Mouse (Mus musculus) liver, embryonic 14.5 days (tissue): ENCODE data around the gene Ift122. TPM values are rescaled to one million over a fixed set of nuclear protein-coding genes. Genes with fewer than 3 reads are reported as not detected.

Source experiments
- ATAC-seq: fragments of 200-750 bp; cut with Nextera tagmentation; 2 replicates; pipeline ENCODE4 v1.8.0; 2017; ENCODE audit warnings: moderate number of reproducible peaks, mild to moderate bottlenecking, moderate library complexity; ENCODE audit not compliant: insufficient read depth
- DNase-seq, 3 experiments: peaks; one replicate each; pipeline ENCODE4 v3.0.0-alpha.2; 2012 to 2013; ENCODE audit warnings: low read depth in 3 of 3, low spot score in 3 of 3
- H3K27ac ChIP-seq: fragments of 300-500 bp; sonication (generic); 2 replicates; pipeline ENCODE4 v1.5.1; 2014; ENCODE audit warnings: moderate library complexity, mild to moderate bottlenecking, control low read depth, inconsistent platforms
- H3K27me3 ChIP-seq: fragments of 300-500 bp; sonication (generic); 2 replicates; pipeline ENCODE4 v1.6.1; 2014; ENCODE audit warnings: mild to moderate bottlenecking, low read length, moderate library complexity; ENCODE audit not compliant: control insufficient read depth, insufficient read depth
- H3K36me3 ChIP-seq: fragments of 300-500 bp; sonication (generic); replicated peaks from 2 replicates; pipeline ENCODE4 v1.6.1; 2014; ENCODE audit warnings: low read depth; ENCODE audit not compliant: control insufficient read depth, insufficient read depth
- H3K4me1 ChIP-seq, 2 experiments: fragments of 200-500 bp in 1 of 2; fragments of 300-500 bp in 1 of 2; sonication (generic) in 1 of 2; replicated peaks; 2 replicates each; pipeline ENCODE4 v1.6.1; 2012 to 2014; ENCODE audit warnings: antibody characterized with exemption in 1 of 2, inconsistent platforms in 1 of 2, low read length in 1 of 2; ENCODE audit not compliant: control insufficient read depth in 2 of 2, insufficient read depth in 2 of 2
- H3K4me2 ChIP-seq: fragments of 300-500 bp; sonication (generic); 2 replicates; pipeline ENCODE4 v1.6.1; 2014; ENCODE audit warnings: low read depth, mild to moderate bottlenecking, control low read depth, moderate library complexity
- H3K4me3 ChIP-seq, 2 experiments: fragments of 200-500 bp in 1 of 2; fragments of 300-500 bp in 1 of 2; sonication (generic) in 1 of 2; 2 replicates each; pipeline ENCODE4 v1.5.1; 2012 to 2014; ENCODE audit warnings: low read depth in 2 of 2, low read length in 2 of 2, mild to moderate bottlenecking in 2 of 2, control low read depth in 1 of 2, inconsistent platforms in 1 of 2, moderate library complexity in 1 of 2; ENCODE audit not compliant: insufficient read depth in 1 of 2
- H3K9ac ChIP-seq: fragments of 300-500 bp; sonication (generic); replicated peaks from 2 replicates; pipeline ENCODE4 v1.6.1; 2014; ENCODE audit warnings: mild to moderate bottlenecking, control low read depth, moderate library complexity
- H3K9me3 ChIP-seq: fragments of 300-500 bp; sonication (generic); 2 replicates; pipeline ENCODE4 v1.6.1; 2016; ENCODE audit warnings: low read length, mixed read lengths; ENCODE audit not compliant: control insufficient read depth
- CTCF ChIP-seq: IDR thresholded peaks from 2 replicates; pipeline ENCODE4 v1.5.1; 2016; ENCODE audit warnings: antibody characterized with exemption, low read depth, control low read depth
- EP300 ChIP-seq: IDR thresholded peaks from 2 replicates; pipeline ENCODE4 v1.6.1; 2016; ENCODE audit warnings: antibody characterized with exemption, low read depth
- WGBS: fragments of 180-500 bp; shearing (Covaris S2); extraction: QIAGEN DNeasy Blood & Tissue Kit; methylation state at CpG from one replicate; pipeline ENCODE4 v1.1.7; 2014; ENCODE audit not compliant: insufficient replicate concordance; 5-methylcytosine and 5-hydroxymethylcytosine counted together
- polyA plus RNA-seq, 2 experiments: library from polyadenylated mRNA; depleted of rRNA in 1 of 2; stranded (reverse) in 1 of 2; unstranded in 1 of 2; fragments of >200 nt; fragmentation: Nextera tagmentation in 1 of 2; extraction: Ambion mirVana in 1 of 2; gene quantifications; 2 replicates each; pipeline versions ENCODE4 v1.2.1 to v1.2.3; 2012 to 2014

Ift122 gene
- polyA plus RNA-seq, 2 experiments = 1.7 to 1.9 TPM

GRCm38 (mm10) chr6:115927292-115928242, 74.3 kb downstream of the Ift122 start:
- H3K4me3 ChIP-seq = no peak overlapping the region
- DNase-seq = no peak
- TF ChIP-seq EP300 (no peak), CTCF (no peak)
- no peak overlapping the region for H3K27ac ChIP-seq
- WGBS = 58% methylated on average over 10 of the region's 10 CpGs
- no peak for ATAC-seq
- H3K4me2 ChIP-seq = no peak overlapping the region
- no peaks in the 10 kb centered on the region for H3K4me1 ChIP-seq
- no peaks in the 10 kb centered on the region for H3K9me3 ChIP-seq
- no peaks in the 10 kb centered on the region for H3K36me3 ChIP-seq
- no peak overlapping the region for H3K9ac ChIP-seq
- no peaks in the 10 kb centered on the region for H3K27me3 ChIP-seq

GRCm38 (mm10) chr6:115930018-115930417, 76.7 kb downstream of the Ift122 start:
- H3K36me3 ChIP-seq = no peaks in the 10 kb centered on the region
- TF ChIP-seq CTCF (no peak), EP300 (no peak)
- no peak overlapping the region for H3K9ac ChIP-seq
- no peak for ATAC-seq
- no peaks in the 10 kb centered on the region for H3K9me3 ChIP-seq
- no peak overlapping the region for H3K4me2 ChIP-seq
- no peaks in the 10 kb centered on the region for H3K4me1 ChIP-seq
- no peak overlapping the region for H3K27ac ChIP-seq
- no peak overlapping the region for H3K4me3 ChIP-seq
- H3K27me3 ChIP-seq = no peaks in the 10 kb centered on the region
- DNase-seq = no peak
- WGBS = 56% methylated on average over 5 of the region's 5 CpGs

- Histone ChIP-seq H3K4me3 (no peak within 1 kb of the TSS), H3K9ac (no peak within 1 kb of the TSS), H3K36me3 (no peaks in the 10 kb centered on the region), H3K27me3 (no peaks in the 10 kb centered on the region), H3K27ac (no peak within 1 kb of the TSS), H3K4me1 (no peaks in the 10 kb centered on the region), H3K9me3 (no peaks in the 10 kb centered on the region), H3K4me2 (no peak within 1 kb of the TSS)
- TF ChIP-seq CTCF (no peak), EP300 (no peak)
- ATAC-seq (no peak), DNase-seq (no peak)
- WGBS = 75% methylated on average over 14 of the region's 14 CpGs
These were observed 78.4 kb downstream of the Ift122 start, which contains the start of gene Rho for GRCm38 (mm10) chr6:115931639-115932038. Gene Rho, plus strand, starts transcription at chr6:115931748.

GRCm38 (mm10) chr6:115932391-115932790, 79.1 kb downstream of the Ift122 start:
- no peaks in the 10 kb centered on the region for H3K4me1 ChIP-seq
- H3K4me3 ChIP-seq = no peak overlapping the region
- no peaks in the 10 kb centered on the region for H3K27me3 ChIP-seq
- no peaks in the 10 kb centered on the region for H3K9me3 ChIP-seq
- no peak overlapping the region for H3K27ac ChIP-seq
- TF ChIP-seq EP300 = no peak
- TF ChIP-seq CTCF = no peak
- DNase-seq (no peak), ATAC-seq (no peak)
- H3K9ac ChIP-seq = no peak overlapping the region
- 60% methylated on average over 3 of the region's 3 CpGs for WGBS
- H3K36me3 ChIP-seq = no peaks in the 10 kb centered on the region
- H3K4me2 ChIP-seq = no peak overlapping the region

GRCm38 (mm10) chr6:115935544-115935943, 82.3 kb downstream of the Ift122 start:
- Histone ChIP-seq H3K9me3 (no peaks in the 10 kb centered on the region), H3K9ac (no peak overlapping the region), H3K4me3 (no peak overlapping the region), H3K4me2 (no peak overlapping the region), H3K27ac (no peak overlapping the region), H3K4me1 (no peaks in the 10 kb centered on the region), H3K36me3 (no peaks in the 10 kb centered on the region), H3K27me3 (no peaks in the 10 kb centered on the region)
- ATAC-seq (no peak), DNase-seq (no peak)
- WGBS = 58% methylated on average over 8 of the region's 8 CpGs
- TF ChIP-seq CTCF (no peak), EP300 (no peak)
